Mouse (Mus musculus) forebrain, embryonic 10.5 days (tissue): ENCODE measurements around the gene Stx11. TPM values are rescaled to one million over a fixed set of nuclear protein-coding genes. Genes with fewer than 3 reads are reported as not detected.
A peak's percentile ranks its signal among the peaks of the same experiment; 100 is the strongest.

ENCODE experiments used
- DNase-seq: peaks from one replicate; pipeline ENCODE4 v3.0.0-alpha.2; 2017; ENCODE audit warnings: low spot score; ENCODE audit errors: extremely low spot score
- H3K27ac ChIP-seq: fragments of 300-500 bp; sonication (generic); 2 replicates; pipeline ENCODE4 v1.5.1; 2016; ENCODE audit warnings: mild to moderate bottlenecking
- H3K27me3 ChIP-seq: fragments of 300-500 bp; sonication (generic); 2 replicates; pipeline ENCODE4 v1.6.1; 2016; ENCODE audit warnings: mild to moderate bottlenecking; ENCODE audit not compliant: poor library complexity, severe bottlenecking
- H3K36me3 ChIP-seq: fragments of 300-500 bp; sonication (generic); replicated peaks from 2 replicates; pipeline ENCODE4 v1.6.1; 2016; ENCODE audit warnings: mild to moderate bottlenecking, moderate library complexity
- H3K4me1 ChIP-seq: fragments of 300-500 bp; sonication (generic); 2 replicates; pipeline ENCODE4 v1.6.1; 2016
- H3K4me3 ChIP-seq: fragments of 300-500 bp; sonication (generic); 2 replicates; pipeline ENCODE4 v1.5.1; 2016; ENCODE audit warnings: mild to moderate bottlenecking, moderate library complexity
- H3K9me3 ChIP-seq: fragments of 300-500 bp; sonication (generic); 2 replicates; pipeline ENCODE4 v1.6.1; 2016; ENCODE audit warnings: mild to moderate bottlenecking, moderate library complexity
- WGBS: fragments of 180-500 bp; shearing (Covaris S2); methylation state at CpG from one replicate; pipeline ENCODE4 v1.1.7; 2016; 5-methylcytosine and 5-hydroxymethylcytosine counted together
- polyA plus RNA-seq: library from polyadenylated mRNA; unstranded; fragments of >200 nt; fragmentation: Nextera tagmentation; extraction: Ambion mirVana; gene quantifications from 2 replicates; pipeline ENCODE4 v1.2.1, GENCODE M21; 2016

Gene Stx11
- polyA plus RNA-seq, result 1.4 and 1.8 TPM in 2 replicates

- peak within 1 kb of the TSS; percentile 81 for H3K27ac ChIP-seq
- peaks cover 49% of the 10 kb centered on the region for H3K27me3 ChIP-seq
- H3K4me3 ChIP-seq, result peak within 1 kb of the TSS; percentile 63
- WGBS, result 2% methylated on average over 56 of the region's 56 CpGs
- peak; percentile 67 for DNase-seq
- H3K36me3 ChIP-seq, result no peaks in the 10 kb centered on the region
- H3K9me3 ChIP-seq, result no peaks in the 10 kb centered on the region
- H3K4me1 ChIP-seq, result peaks cover 11% of the 10 kb centered on the region
Observed at GRCm38 (mm10) chr10:12964151-12965075, at the start of gene Stx11. Gene Stx11 (minus strand): TSS chr10:12964298.

GRCm38 (mm10) chr10:13008737-13009121 lies 44.6 kb upstream of the Stx11 start:
- H3K36me3 ChIP-seq, result peaks cover 19% of the 10 kb centered on the region
- no peaks in the 10 kb centered on the region for H3K27me3 ChIP-seq
- peak overlapping the region; percentile 94 for H3K4me3 ChIP-seq
- peaks cover 16% of the 10 kb centered on the region for H3K4me1 ChIP-seq
- peak overlapping the region; percentile 88 for H3K27ac ChIP-seq
- WGBS, result 2% methylated on average over 29 of the region's 29 CpGs
- DNase-seq, result no peak
- H3K9me3 ChIP-seq, result no peaks in the 10 kb centered on the region

- 3% methylated on average over 52 of the region's 52 CpGs for WGBS
- H3K27ac ChIP-seq, result peak overlapping the region; percentile 88
Observed at GRCm38 (mm10) chr10:13007876-13008736, 44.0 kb upstream of the Stx11 start.

GRCm38 (mm10) chr10:13005043-13005442 lies 40.9 kb upstream of the Stx11 start, which contains the start of gene Sf3b5:
Gene Sf3b5 (plus strand): TSS chr10:13005343.
- no peak for DNase-seq
- H3K4me1 ChIP-seq, result peaks cover 13% of the 10 kb centered on the region
- H3K36me3 ChIP-seq, result peaks cover 6% of the 10 kb centered on the region
- H3K27ac ChIP-seq, result no peak within 1 kb of the TSS
- H3K27me3 ChIP-seq, result no peaks in the 10 kb centered on the region
- WGBS, result 91% methylated on average over 3 of the region's 3 CpGs
- no peaks in the 10 kb centered on the region for H3K9me3 ChIP-seq
- no peak within 1 kb of the TSS for H3K4me3 ChIP-seq

More at GRCm38 (mm10) chr10:13007876-13008736, 44.0 kb upstream of the Stx11 start:
- peak; percentile 95 for DNase-seq
- no peaks in the 10 kb centered on the region for H3K27me3 ChIP-seq
- H3K4me3 ChIP-seq, result peak overlapping the region; percentile 94
- H3K4me1 ChIP-seq, result peaks cover 16% of the 10 kb centered on the region
- peaks cover 19% of the 10 kb centered on the region for H3K36me3 ChIP-seq
- no peaks in the 10 kb centered on the region for H3K9me3 ChIP-seq

GRCm38 (mm10) chr10:12996736-12997477 lies 32.8 kb upstream of the Stx11 start:
- Histone ChIP-seq H3K4me1 (no peaks in the 10 kb centered on the region), H3K27ac (no peak overlapping the region), H3K4me3 (no peak overlapping the region), H3K9me3 (no peaks in the 10 kb centered on the region), H3K27me3 (no peaks in the 10 kb centered on the region), H3K36me3 (no peaks in the 10 kb centered on the region)
- DNase-seq, result peak; percentile 72
- 49% methylated on average over 17 of the region's 17 CpGs for WGBS

- 91% methylated on average over 25 of the region's 25 CpGs for WGBS
- Histone ChIP-seq H3K4me1 (no peaks in the 10 kb centered on the region), H3K4me3 (no peak overlapping the region), H3K36me3 (no peaks in the 10 kb centered on the region), H3K27ac (no peak overlapping the region), H3K9me3 (no peaks in the 10 kb centered on the region), H3K27me3 (no peaks in the 10 kb centered on the region)
- no peak for DNase-seq
Observed at GRCm38 (mm10) chr10:12993411-12994039, 29.4 kb upstream of the Stx11 start.

GRCm38 (mm10) chr10:12991953-12992352 lies 27.9 kb upstream of the Stx11 start:
- Histone ChIP-seq H3K4me3 (no peak overlapping the region), H3K27me3 (no peaks in the 10 kb centered on the region), H3K27ac (no peak overlapping the region), H3K4me1 (no peaks in the 10 kb centered on the region; the same call in 1 of the 2 replicates), H3K9me3 (no peaks in the 10 kb centered on the region), H3K36me3 (no peaks in the 10 kb centered on the region)
- no peak for DNase-seq
- 84% methylated on average over 5 of the region's 5 CpGs for WGBS

GRCm38 (mm10) chr10:12986943-12987342 lies 22.8 kb upstream of the Stx11 start:
- DNase-seq, result no peak
- no peak overlapping the region for H3K27ac ChIP-seq
- no peaks in the 10 kb centered on the region for H3K27me3 ChIP-seq
- H3K9me3 ChIP-seq, result no peaks in the 10 kb centered on the region
- no peaks in the 10 kb centered on the region; the same call in 1 of the 2 replicates for H3K4me1 ChIP-seq
- H3K4me3 ChIP-seq, result no peak overlapping the region
- 60% methylated on average over 4 of the region's 4 CpGs for WGBS
- H3K36me3 ChIP-seq, result no peaks in the 10 kb centered on the region

GRCm38 (mm10) chr10:12986485-12986884 lies 22.4 kb upstream of the Stx11 start:
- Histone ChIP-seq H3K9me3 (no peaks in the 10 kb centered on the region), H3K27ac (no peak overlapping the region), H3K4me1 (no peaks in the 10 kb centered on the region; the same call in 1 of the 2 replicates), H3K27me3 (no peaks in the 10 kb centered on the region), H3K36me3 (no peaks in the 10 kb centered on the region), H3K4me3 (no peak overlapping the region)
- WGBS, result 87% methylated on average over 5 of the region's 5 CpGs
- DNase-seq, result no peak

- Histone ChIP-seq H3K27me3 (no peaks in the 10 kb centered on the region), H3K4me3 (no peak overlapping the region), H3K9me3 (no peaks in the 10 kb centered on the region), H3K27ac (no peak overlapping the region), H3K4me1 (no peaks in the 10 kb centered on the region; the same call in 1 of the 2 replicates), H3K36me3 (no peaks in the 10 kb centered on the region)
- 85% methylated on average over 3 of the region's 3 CpGs for WGBS
- no peak for DNase-seq
Observed at GRCm38 (mm10) chr10:12985028-12985427, 20.9 kb upstream of the Stx11 start.

- WGBS, result 83% methylated on average over 3 of the region's 3 CpGs
- Histone ChIP-seq H3K9me3 (no peaks in the 10 kb centered on the region), H3K4me1 (no peaks in the 10 kb centered on the region; the same call in 1 of the 2 replicates), H3K27ac (no peak overlapping the region), H3K4me3 (no peak overlapping the region), H3K27me3 (no peaks in the 10 kb centered on the region), H3K36me3 (no peaks in the 10 kb centered on the region)
- no peak for DNase-seq
Observed at GRCm38 (mm10) chr10:12983516-12983915, 19.4 kb upstream of the Stx11 start.

- no peaks in the 10 kb centered on the region for H3K36me3 ChIP-seq
- no peak for DNase-seq
- H3K9me3 ChIP-seq, result no peaks in the 10 kb centered on the region
- H3K27ac ChIP-seq, result no peak overlapping the region
- H3K4me1 ChIP-seq, result no peaks in the 10 kb centered on the region
- H3K27me3 ChIP-seq, result no peaks in the 10 kb centered on the region
- 76% methylated on average over 7 of the region's 7 CpGs for WGBS
- H3K4me3 ChIP-seq, result no peak overlapping the region
Observed at GRCm38 (mm10) chr10:12981071-12981470, 17.0 kb upstream of the Stx11 start.
